Mouse (Mus musculus): ENCODE results near the gene Atxn1.

The Atxn1 gene

GRCm38 (mm10) chr13:45832695-45833350 is 132.0 kb downstream of the Atxn1 start:
- DNase-seq (ENCODE audit: low spot score in 2 of 2) = no peak

- no peak for DNase-seq (ENCODE audit: low spot score in 2 of 2)
Observed at GRCm38 (mm10) chr13:45829341-45829936, 135.4 kb downstream of the Atxn1 start.

- no peak for DNase-seq (ENCODE audit: low spot score in 2 of 2)
Observed at GRCm38 (mm10) chr13:45828035-45828434, 136.8 kb downstream of the Atxn1 start.

GRCm38 (mm10) chr13:45827619-45828018 is 137.2 kb downstream of the Atxn1 start:
- DNase-seq (ENCODE audit: low spot score in 2 of 2) = peak; percentile 23 to 39

GRCm38 (mm10) chr13:45827046-45827596 is 137.7 kb downstream of the Atxn1 start:
- DNase-seq (ENCODE audit: low spot score in 2 of 2) = no peak

- DNase-seq (ENCODE audit: low spot score in 2 of 2) = no peak
Observed at GRCm38 (mm10) chr13:45822491-45822829, 142.3 kb downstream of the Atxn1 start.

- no peak for DNase-seq (ENCODE audit: low spot score in 2 of 2)
Observed at GRCm38 (mm10) chr13:45821764-45822490, 142.9 kb downstream of the Atxn1 start.

- no peak for DNase-seq (ENCODE audit: low spot score in 2 of 2)
Observed at GRCm38 (mm10) chr13:45820473-45821230, 144.2 kb downstream of the Atxn1 start.

- DNase-seq (ENCODE audit: low spot score in 2 of 2) = no peak
Observed at GRCm38 (mm10) chr13:45816670-45817069, 148.1 kb downstream of the Atxn1 start.

GRCm38 (mm10) chr13:45809777-45810410 is 154.9 kb downstream of the Atxn1 start:
- no peak for DNase-seq (ENCODE audit: low spot score in 2 of 2)

- no peak for DNase-seq (ENCODE audit: low spot score in 2 of 2)
Observed at GRCm38 (mm10) chr13:45807593-45808043, 157.2 kb downstream of the Atxn1 start.

GRCm38 (mm10) chr13:45806600-45807525 is 157.9 kb downstream of the Atxn1 start:
- DNase-seq (ENCODE audit: low spot score in 2 of 2) = no peak

GRCm38 (mm10) chr13:45805915-45806599 is 158.8 kb downstream of the Atxn1 start:
- DNase-seq (ENCODE audit: low spot score in 2 of 2) = no peak

GRCm38 (mm10) chr13:45802620-45803410 is 162.0 kb downstream of the Atxn1 start:
- no peak for DNase-seq (ENCODE audit: low spot score in 2 of 2)

GRCm38 (mm10) chr13:45798248-45798647 is 166.6 kb downstream of the Atxn1 start:
- no peak for DNase-seq (ENCODE audit: low spot score in 2 of 2)

GRCm38 (mm10) chr13:45797696-45798095 is 167.1 kb downstream of the Atxn1 start:
- no peak for DNase-seq (ENCODE audit: low spot score in 2 of 2)

GRCm38 (mm10) chr13:45796286-45796685 is 168.5 kb downstream of the Atxn1 start:
- DNase-seq (ENCODE audit: low spot score in 2 of 2) = no peak

- DNase-seq (ENCODE audit: low spot score in 2 of 2) = no peak
Observed at GRCm38 (mm10) chr13:45793796-45794195, 171.0 kb downstream of the Atxn1 start.

- DNase-seq (ENCODE audit: low spot score in 2 of 2) = peak in 1 of 2 experiments; percentile 17
Observed at GRCm38 (mm10) chr13:45786409-45786808, 178.4 kb downstream of the Atxn1 start.

Measured in urinary bladder, postnatal 36 days (tissue).